Mouse (Mus musculus): Measurements from ENCODE around the gene Kif26a.

Gene Kif26a

DNA sequence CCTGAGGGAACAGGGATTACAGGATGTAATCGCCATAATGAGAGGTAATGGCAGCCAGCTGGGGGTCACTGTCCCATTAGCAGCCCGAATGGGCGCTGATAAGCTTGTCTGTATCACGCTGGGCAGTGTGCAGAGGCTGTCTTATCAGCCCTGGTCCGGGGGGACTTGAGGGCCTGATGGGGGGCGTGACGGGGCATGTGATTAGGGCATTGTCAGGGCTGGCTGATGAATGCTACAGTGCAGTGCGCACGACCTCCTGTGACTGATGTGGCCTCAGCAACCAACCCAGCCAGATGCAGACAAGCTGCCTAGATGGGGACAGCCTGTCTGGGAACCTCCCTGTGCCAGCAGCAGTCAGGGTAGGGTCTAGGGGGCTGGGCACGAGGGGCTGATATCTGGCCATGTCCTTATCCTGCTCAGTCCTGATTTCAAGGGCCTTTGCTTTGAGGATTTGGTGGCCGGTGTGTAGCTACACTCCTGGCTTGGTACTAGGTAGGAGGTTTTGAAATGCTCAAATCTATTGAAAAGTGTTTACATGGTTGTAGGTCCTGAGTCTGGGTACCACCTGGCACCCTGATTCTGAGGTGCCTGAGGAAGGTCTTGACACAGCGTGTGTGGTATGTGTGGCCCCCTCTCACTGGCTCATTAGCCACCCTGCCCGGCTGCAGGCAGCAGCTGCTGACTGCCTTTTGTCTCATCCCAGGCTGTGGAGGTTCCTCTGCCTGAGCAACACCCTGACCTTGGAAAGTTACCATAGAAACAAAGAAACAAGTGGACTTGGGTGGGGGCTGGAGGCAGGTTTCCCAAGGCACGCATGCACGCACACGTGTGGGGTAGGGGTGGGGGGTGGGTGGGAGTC, 18.2 kb downstream of the Kif26a start:
- no peak for DNase-seq (ENCODE audit: low read depth in 2 of 2, low spot score in 2 of 2)

DNA sequence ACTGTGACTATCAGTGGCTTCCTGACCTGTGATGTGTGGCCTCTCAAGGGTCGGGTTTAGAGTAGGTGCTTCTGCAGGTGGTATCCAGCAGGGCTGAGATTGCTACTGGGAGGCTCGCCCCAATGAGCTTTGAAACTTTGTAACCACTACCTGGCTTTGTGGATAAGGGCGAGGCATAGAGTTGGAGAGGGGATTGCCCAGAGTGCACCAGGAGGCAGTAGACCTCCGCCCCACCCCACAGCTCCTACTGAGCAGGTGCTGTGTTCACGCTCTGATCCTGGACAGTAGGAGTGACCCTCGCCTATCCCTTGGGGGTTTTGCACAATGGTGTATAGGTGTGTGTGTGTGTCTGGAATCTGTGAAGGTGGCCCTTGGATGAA, 18.8 kb downstream of the Kif26a start:
- no peak for DNase-seq (ENCODE audit: low read depth in 2 of 2, low spot score in 2 of 2)

DNA sequence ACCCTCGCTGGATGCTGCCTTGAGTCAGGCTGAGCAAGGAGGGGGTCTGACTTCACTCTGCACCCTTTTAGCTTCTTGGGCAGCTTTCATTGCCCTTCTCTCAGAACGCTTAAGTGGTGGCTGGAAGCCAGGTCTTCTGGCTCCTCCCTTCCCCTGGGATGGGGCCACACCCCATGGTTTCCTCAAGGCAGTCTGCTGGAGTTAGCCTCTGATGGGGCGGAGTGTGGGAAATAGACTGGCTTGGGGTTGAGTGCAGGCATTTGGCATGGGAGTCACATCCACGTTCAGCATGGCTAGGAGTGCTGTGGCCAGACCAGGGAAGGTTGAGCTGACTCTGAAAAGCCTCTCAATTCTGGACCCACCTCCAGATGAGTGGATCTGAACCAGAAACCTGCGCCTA, 23.2 kb downstream of the Kif26a start:
- no peak for DNase-seq (ENCODE audit: low read depth in 2 of 2, low spot score in 2 of 2)

DNA sequence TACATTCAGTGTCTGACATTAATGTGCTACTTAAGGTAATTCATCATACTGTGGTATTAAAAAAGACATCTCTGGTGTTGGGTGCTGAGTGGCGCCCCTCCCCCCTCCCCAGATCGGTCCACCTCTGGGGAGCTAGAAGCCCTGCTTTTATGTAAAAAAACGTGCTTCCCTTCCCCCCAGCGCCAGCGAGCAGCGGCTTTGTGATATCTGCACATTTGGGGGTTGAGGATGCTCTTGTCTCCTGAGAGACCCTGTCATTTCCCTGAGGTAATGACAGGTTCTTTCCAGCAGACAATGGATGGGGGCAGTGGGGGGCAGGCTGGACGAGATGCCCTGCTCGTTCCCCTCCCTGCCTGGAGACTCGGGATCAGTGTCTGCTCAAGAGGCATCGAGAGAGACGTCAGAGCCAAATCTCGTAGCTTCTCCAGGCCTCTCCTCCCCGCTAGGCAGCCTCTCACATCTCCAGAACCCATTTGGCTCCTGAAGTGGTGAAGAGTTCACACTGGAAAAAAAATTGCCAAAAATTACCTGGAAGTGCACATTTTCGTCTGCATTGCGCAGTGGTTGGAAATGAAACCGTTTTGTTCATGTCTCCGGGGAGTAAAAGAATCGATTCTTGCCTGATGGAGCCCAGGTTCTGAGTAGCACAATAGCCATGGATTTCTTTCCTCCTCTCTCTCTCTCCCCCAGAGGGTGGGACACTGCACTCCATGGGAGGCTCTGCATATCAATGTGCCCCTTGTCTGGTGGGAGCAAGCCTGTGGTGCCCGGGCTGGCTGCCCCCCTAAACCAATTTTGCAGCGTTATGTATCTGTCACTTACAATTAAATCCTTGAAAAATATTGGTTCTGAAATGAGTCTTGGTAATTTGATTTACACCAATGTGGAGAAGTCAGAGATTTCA, 24.9 kb downstream of the Kif26a start:
- no peak for DNase-seq (ENCODE audit: low read depth in 2 of 2, low spot score in 2 of 2)

DNA sequence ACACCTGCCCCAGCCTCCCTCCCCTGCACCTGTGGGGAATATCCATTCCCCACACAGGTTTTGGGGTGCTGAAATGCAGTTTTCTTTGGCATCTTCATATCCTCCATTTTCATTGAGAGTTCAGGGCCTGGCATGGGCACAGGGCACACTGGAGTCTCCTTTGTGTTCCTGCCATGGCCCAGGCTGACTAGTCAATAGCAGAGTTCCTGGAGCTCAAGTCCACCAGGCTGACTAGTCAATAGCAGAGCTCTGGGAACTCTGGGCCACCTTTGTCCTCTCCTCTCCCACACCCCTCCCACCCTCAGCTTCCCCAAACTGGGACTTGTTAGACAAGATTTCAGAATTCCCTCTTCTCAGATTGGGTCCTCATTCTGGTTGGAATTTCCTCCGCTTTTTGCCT, 25.6 kb downstream of the Kif26a start:
- DNase-seq (ENCODE audit: low read depth in 2 of 2, low spot score in 2 of 2), result no peak

DNA sequence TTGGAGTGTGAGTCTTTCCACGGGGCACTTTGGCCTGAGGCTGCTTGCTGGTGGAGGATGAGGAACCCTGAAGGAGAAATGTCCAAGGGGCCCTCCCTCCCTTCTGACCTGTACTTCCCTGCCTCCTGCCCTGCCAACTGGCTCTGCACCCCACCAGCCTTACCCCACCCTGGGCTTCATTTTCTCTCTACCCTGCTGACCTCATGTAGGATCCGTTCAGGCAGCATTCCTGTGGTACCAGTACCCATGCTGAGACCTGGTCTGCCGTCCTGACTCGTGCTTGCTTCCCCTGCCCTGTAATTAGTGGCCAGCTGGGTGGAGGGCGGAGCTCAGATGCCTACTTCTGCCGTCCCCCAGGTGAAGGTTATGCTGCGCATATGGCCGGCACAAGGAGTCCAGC, 26.2 kb downstream of the Kif26a start:
- DNase-seq (ENCODE audit: low read depth in 2 of 2, low spot score in 2 of 2), result no peak

DNA sequence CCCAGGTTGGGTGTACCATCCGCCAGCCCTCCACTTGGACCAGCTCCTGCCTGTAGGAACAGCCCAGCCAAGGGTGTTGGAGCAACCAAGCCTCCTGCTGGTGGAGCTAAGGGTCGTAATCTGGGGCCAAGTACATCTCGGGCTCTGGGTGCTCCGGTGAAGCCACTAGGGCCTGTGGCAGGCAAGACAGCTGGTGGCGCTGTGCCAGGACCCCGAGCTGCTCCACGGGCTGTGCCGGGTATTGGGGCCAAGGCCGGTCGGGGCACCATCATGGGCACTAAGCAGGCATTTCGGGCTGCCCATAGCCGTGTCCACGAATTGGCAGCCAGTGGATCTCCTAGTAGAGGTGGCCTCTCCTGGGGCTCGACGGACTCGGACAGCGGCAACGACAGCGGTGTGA, 31.7 kb downstream of the Kif26a start:
- DNase-seq (ENCODE audit: low read depth in 2 of 2, low spot score in 2 of 2), result no peak

DNA sequence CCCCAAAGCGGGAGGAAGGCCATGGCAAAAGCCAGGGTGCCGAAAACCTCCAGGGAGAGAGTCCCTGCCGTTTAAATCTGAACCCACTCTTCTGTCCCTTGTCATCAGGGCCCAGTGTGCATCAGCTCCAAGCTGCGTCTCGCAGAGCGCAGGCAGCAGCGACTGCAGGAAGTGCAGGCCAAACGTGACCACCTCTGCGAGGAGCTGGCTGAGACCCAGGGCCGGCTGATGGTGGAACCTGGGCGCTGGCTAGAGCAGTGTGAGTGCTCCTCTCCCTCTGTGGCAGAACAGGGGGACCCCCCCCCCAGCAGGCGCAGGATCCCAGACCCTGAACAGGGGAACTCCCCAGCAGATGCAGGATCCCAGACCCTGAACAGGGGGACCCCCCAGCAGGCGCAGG, 33.7 kb downstream of the Kif26a start:
- no peak for DNase-seq (ENCODE audit: low read depth in 2 of 2, low spot score in 2 of 2)

DNA sequence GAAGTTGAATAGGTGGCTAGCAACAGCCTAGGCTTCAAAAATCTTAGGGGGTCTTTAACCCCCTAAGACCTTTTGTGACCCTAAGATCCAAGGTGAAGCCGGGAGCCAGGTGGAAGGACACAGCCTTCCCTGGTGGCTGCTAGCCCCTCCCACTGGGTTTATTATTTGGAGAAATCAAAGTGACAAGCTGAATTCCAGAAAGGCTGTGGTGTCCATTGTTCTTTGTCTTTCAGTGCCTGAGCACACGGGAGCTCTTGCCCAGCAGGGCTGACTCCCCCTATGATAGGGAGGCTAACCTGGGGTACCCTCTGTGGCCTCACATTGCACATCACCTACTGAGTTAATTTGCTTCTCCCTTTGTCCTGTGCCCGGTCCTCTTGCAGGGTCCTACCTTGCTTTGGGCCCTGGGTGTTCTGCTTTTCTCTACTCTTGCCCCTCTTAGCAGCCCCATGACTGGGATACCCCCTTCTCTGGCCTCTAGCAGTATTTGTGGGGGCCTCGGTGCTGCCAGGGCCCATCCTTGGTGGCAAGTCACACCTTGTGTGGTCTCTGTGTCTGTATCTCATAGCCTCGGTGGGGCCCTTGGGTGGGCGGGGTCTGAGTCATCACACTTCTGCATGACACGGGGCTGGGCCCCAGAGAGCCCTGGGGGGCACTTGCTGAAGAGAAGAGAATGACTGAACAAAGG, 36.1 kb downstream of the Kif26a start:
- DNase-seq (ENCODE audit: low read depth in 2 of 2, low spot score in 2 of 2), result no peak

DNA sequence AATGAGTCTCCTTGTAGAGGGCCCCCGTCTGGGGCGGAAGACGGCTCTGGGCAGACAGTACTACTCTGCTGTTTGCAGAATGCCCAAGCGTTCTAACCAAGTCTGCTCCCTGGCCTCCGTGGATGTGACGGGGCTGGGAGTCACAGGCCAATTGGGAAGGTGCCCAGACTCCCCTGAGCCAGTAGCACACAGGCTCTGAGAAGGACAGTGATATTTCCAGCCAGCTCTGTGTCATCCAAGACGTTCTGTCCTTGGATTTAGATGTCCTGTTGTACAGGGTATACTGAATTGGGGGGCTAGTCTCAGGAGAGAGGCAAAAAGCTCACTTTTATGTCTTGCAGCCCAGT, 36.6 kb downstream of the Kif26a start:
- no peak for DNase-seq (ENCODE audit: low read depth in 2 of 2, low spot score in 2 of 2)

DNA sequence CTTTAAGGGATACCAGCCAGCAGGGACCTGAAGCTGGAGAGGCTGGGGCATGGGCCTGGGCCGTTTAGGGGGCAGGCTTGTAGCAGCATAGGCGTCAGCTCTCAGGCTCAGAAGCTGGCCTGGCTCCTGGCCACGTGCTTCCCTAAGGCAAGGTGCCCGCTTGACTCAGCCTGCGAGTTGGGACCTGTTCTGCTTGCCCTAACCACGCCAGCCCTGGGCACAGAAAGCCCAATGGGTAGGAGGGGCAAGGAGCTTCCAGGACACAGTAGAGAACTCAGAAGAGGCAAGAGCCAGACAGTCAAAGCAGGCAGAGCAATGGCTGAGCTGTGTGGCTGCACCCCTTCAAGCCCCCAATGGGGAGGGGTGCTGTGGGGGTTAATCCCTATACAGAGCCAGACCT, 37.7 kb downstream of the Kif26a start:
- no peak for DNase-seq (ENCODE audit: low read depth in 2 of 2, low spot score in 2 of 2)

DNA sequence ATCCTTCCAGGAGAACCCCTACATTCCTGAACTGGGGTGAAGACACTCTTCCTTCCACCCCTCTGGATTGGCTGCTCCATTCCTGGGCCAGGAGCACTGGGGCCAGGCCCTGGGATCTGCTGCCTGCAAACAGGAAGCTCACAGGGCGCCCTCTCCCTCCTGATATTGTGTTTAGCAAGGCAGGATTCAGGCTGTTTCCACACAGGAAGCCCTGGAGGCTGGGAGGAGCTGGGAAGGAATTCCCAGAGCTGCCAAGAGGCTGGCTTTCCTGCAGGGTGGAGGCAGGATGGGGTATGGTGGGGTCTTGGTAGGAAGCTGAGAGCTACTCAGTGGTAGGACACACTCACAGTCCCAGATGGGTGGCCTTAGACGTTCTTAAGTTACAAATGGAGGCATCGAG, 38.4 kb downstream of the Kif26a start:
- no peak for DNase-seq (ENCODE audit: low read depth in 2 of 2, low spot score in 2 of 2)

DNA sequence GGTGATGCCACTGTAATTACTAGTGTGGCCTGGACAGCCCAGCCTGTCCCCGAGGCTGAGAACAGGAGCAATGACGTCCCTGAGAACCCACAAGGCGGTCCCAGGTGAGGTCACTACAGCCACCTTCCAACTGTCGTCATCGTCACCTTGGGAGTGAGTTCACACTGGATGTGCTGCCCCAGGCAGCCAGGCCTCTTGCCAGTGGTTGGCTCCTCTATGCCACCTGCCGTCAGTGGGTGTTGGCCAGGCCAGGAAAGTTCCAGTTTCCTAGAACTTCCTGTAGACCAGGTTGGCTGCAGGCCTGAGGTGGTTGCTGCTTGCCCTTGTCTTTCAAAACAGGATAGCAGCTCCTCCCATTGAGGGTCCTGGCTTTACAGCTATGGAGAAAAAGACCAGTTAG, 40.9 kb downstream of the Kif26a start:
- DNase-seq (ENCODE audit: low read depth in 2 of 2, low spot score in 2 of 2), result no peak

DNA sequence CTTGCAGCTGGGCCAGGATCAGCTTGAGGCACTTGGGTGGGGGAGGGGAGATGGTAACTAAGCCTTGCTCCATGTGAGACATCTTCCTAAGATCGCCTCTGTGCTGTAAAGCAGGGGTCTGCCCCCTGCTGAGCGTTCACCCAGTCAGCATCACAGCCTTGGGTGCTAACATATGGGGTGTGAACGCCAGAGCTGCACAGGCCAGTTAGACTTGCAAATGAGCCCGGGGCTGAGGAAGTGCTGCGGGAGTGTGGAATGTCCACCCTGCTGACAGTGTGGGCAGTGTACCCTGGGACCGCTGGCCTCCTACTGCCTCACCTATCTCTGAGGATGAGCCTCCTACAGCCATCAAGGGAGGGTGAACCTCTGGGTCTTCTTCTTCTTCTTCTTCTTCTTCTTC, 45.7 kb downstream of the Kif26a start:
- DNase-seq (ENCODE audit: low read depth in 2 of 2, low spot score in 2 of 2), result no peak

DNA sequence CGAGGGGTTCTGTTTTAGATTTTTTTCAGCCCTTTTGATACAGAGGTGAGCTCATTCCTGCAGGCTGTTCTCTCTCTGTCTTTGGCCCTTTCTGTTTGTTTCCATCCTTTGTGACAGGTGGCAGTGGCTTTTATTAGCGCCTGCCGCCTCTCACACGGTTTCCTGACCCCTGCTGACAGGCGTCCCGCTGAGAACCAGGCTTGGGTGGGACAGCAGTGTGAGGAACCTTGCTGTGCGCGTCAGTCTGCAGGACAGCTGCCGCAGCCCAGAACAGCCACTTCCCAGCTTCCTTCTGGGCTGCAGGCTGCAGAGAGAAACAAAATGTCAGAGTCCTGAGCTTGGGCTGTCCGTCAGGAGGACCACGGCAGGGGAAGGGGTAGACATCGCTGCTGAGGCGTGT, 49.0 kb downstream of the Kif26a start:
- DNase-seq (ENCODE audit: low read depth in 2 of 2, low spot score in 2 of 2), result no peak

DNA sequence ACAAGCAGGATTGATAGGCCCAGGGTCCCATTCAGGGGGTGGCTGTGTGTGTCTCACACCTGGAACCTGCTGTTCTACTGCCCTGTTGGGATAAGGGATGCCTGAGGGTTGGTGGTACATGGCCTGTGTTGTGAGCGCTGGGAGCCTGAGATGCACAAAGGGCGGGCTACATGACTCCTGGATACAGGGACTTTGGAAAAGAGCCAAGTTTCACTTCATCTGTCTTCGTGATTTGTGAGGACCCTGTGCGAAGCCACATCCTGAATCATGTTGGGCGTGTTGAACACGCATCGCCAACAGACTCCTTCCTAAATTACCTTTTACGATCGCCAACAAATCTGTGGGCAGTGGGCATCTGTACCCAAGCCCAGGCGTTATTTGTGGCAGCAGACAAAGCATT, 50.6 kb downstream of the Kif26a start:
- no peak for DNase-seq (ENCODE audit: low read depth in 2 of 2, low spot score in 2 of 2)

DNA sequence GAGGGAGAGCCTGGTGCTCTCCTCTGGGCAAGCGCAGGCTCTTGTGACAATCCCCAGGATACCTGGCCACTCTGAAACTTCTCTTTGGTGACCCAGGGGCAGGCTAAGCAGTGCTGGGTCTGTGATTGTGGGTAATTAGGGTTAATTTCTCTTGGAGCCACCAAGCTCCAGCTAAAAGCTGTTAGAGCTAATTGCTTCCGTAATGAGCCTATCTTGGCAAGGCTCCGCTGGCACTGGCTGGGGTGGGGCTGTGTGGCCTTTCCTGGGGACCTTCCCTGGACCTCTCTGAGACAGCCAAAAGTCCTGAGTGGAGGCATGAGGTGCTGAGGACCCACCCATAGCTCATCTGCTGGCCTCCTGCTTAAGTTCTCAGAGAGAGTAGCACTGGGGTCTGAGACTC, 53.4 kb downstream of the Kif26a start:
- no peak for DNase-seq (ENCODE audit: low read depth in 2 of 2, low spot score in 2 of 2)

DNA sequence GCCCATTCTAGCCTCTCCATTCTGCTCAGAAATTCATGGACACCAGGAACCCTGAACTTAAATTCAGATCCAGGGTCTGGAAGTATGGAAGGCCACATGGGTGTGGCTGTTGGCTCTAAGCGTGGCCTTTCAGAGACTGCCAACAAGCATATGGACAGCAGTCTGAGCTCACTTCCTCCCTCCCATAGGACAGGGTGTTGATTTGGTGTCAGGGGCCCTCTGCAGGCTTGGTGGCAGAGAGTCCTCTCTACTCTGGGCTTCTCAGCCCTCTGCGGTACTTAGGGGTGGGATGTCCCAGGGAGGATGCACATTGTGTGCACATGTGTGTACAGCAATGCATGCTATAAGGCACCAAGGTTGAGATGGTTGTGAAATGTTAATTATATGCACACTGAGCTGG, 54.0 kb downstream of the Kif26a start:
- no peak for DNase-seq (ENCODE audit: low read depth in 2 of 2, low spot score in 2 of 2)

DNA sequence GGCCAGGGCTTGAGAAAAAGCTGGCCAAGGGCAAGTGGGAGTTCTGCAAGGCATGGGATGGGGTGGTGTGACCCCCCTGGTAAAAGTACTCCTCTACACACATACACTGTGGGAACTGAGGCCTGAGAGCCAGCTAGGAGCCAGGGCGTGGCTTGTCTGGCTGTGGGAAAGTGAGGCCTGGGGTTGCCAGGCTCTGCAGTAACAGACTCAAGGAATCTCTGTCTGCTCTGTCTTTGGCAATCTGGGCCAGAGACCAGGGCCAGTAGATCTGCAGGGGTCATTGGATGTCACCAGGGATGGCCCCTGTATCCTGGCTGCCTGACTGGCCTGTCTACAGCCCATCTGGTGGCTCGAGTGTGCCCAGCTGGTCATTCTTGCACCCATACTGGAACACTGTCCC, 61.2 kb downstream of the Kif26a start:
- DNase-seq (ENCODE audit: low read depth in 2 of 2, low spot score in 2 of 2), result no peak

DNA sequence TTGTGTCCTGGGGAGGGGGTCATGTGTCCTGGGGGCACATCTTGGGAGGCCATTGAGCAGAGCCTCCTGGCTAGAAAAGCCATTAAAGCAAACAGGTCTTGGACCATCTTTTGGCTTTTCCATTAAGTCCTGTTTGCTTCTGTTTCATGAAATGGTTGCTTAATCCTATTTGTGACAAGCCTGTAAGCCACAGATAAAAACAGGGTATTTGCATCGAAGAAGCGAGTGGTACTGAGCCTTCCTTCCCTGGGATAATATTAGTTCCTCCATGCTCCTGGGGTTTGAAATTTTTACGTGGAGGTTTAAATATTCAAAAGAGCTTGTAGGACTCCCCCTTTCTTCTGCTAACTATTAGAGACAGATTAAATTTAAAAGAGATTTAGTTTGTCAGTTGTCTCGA, 61.7 kb downstream of the Kif26a start:
- DNase-seq (ENCODE audit: low read depth in 2 of 2, low spot score in 2 of 2), result no peak

DNA sequence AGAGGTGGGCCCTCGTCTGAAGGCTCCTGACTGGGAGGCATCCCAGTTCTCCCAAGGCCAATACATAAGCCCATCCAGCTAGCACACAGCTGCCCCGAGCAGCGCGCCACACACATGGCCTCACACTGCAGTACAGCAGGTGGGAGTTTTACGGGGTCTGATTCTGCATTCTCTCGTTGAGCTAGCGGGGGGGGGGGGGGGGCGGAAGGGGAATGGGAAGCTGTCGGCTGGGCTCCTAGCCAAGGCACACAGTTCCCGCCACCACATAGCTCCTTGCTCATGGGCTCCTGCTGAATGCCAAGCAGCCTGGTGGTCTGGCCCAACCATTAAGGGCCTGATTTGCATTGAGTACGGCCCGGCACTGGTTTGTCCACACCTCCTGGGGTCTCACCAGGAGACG, 64.6 kb downstream of the Kif26a start:
- no peak for DNase-seq (ENCODE audit: low read depth in 2 of 2, low spot score in 2 of 2)

DNA sequence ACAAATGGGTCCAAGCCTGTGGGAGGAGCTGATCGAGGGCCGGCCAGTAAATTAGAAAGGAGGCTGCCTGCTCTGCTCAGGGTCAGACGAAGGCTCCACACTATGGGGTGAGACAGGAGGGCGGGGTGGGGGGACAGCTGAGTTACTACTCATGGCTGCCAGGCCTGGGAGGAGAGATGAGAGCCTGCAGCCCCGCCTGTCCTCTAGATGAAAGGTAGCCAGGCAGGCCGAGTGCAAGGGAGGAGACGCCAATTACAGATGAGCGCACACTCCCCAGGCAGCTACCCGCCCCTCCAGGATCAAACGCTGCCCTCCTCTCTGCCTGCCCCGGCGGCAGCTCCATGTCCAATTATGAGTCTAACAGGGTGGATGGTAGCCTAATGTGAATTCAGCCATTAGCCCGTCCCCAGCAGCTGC, 68.4 kb downstream of the Kif26a start:
- DNase-seq (ENCODE audit: low read depth in 2 of 2, low spot score in 2 of 2), result no peak
